Mouse (Mus musculus): ENCODE results near the gene Chdh.

DNA sequence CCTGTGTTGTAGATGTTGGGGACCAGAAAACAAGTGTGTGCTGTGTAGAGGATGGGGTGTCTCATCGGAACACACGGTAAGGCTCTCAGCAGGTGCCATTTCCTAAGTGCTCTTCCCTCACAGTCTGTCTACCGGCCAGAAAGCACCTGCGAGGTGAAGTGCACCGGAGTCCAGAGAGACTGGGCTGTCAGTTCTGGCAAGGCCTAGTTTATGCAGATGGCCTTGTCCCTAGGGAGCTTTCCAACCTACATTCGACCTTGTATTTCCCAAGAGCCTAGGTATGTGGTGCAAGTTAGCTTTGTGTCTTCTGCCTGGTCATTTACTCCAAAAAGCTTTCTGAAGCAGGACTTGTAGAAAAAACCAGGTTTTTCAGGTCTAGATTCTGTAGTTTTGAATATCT, 21.5 kb upstream of the Chdh start:
- TF ChIP-seq CTCF (IDR thresholded peaks at IDR 0.05; ENCODE audit: low read depth) (no peak), EP300 (optimal IDR thresholded peaks at IDR 0.05) (no peak)

All from stomach, postnatal 0 days (tissue).